Mouse (Mus musculus): Measurements from ENCODE around the gene Tmem233. TPM values are rescaled to one million over a fixed set of nuclear protein-coding genes. Genes with fewer than 3 reads are reported as not detected.
A peak's percentile ranks its signal among the peaks of the same experiment; 100 is the strongest.

Gene Tmem233
- polyA plus RNA-seq, 1 experiment from 2014 or later = 0.09 TPM

DNA sequence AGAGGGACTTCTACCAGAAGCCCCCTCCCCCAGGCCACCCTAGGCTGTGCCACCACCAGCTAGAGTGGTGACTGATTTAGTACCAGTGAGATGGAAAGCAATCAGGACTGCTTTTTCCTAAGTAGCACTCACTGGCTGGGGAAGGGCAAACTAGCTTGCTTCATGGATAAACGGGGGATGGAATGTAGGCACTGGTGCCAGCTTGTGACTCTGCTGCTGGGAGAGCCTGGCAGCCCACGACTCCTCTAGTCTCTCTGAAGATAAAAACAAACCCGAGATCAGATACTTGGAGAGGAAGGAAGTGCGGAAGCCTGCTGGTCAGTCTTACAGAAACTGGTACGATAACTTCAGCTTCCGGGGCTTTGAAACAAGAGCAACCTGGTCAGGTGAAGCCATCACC lies 2.3 kb downstream of the Tmem233 start:
- H3K4me3 ChIP-seq (replicated peaks; ENCODE audit: low read length) = no peak overlapping the region
- no peaks in the 10 kb centered on the region for H3K36me3 ChIP-seq (ENCODE audit: control insufficient read depth, insufficient read depth, low read length)
- no peaks in the 10 kb centered on the region for H3K9me3 ChIP-seq (replicated peaks; ENCODE audit: control insufficient read depth, low read length)
- no peak overlapping the region for H3K27ac ChIP-seq (ENCODE audit: low read length)
- 52% methylated on average over 6 of the region's 6 CpGs for WGBS
- H3K4me1 ChIP-seq (ENCODE audit: control insufficient read depth, insufficient read depth, low read length) = no peaks in the 10 kb centered on the region
- H3K27me3 ChIP-seq (ENCODE audit: control insufficient read depth, insufficient read depth, low read length) = peaks cover 19% of the 10 kb centered on the region; the same call in 1 of the 2 replicates
- ATAC-seq (ENCODE audit: insufficient read depth, low FRiP score) = no peak
- H3K4me2 ChIP-seq (ENCODE audit: low read depth, low read length) = no peak overlapping the region
- no peak overlapping the region for H3K9ac ChIP-seq (ENCODE audit: low read length)

DNA sequence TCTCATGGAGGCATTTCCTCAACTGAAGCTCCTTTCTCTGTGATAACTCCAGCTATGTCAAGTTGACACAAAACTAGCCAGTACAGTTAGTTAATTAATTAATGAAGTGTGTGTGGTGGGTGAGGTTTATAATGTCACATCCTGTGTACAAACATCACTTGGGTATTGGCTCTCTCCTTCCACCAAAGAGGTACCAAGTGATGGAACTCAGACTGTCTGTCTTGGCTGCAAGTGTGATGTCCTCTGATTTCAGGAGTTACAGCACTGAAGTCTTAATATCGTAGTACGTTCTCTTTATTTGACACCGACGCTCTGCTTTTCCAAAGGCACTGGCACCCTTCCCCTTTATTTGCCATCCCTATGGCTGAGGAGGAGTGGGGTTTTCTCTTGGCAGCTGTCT lies 13.4 kb downstream of the Tmem233 start:
- Histone ChIP-seq H3K36me3 (ENCODE audit: control insufficient read depth, insufficient read depth, low read length) (no peaks in the 10 kb centered on the region), H3K4me3 (replicated peaks; ENCODE audit: low read length) (no peak overlapping the region), H3K27me3 (ENCODE audit: control insufficient read depth, insufficient read depth, low read length) (no peaks in the 10 kb centered on the region), H3K9me3 (replicated peaks; ENCODE audit: control insufficient read depth, low read length) (no peaks in the 10 kb centered on the region), H3K9ac (ENCODE audit: low read length) (no peak overlapping the region), H3K27ac (ENCODE audit: low read length) (no peak overlapping the region), H3K4me2 (ENCODE audit: low read depth, low read length) (no peak overlapping the region), H3K4me1 (ENCODE audit: control insufficient read depth, insufficient read depth, low read length) (no peaks in the 10 kb centered on the region)
- ATAC-seq (ENCODE audit: insufficient read depth, low FRiP score) = no peak
- WGBS = 85% methylated on average over 4 of the region's 4 CpGs

DNA sequence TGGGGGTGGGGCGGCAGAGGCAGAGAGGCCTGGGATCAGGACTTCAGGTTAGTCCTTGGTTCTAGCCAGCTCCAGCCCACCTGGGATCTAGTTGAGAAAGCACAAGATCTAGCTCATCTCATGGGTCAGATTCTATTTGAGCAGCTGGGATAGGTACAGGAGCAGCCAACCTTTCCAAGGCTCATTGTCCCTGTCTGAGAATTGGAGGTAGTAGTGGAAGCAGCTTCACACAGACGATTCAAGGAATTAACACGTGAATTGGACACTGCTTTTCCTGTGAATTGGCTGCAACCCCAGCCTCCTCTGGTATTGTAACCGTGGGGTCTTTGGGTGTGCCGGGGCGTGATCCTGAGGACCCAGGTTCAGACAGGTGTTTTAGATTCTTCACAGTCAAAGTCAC lies 30.2 kb downstream of the Tmem233 start:
- no peaks in the 10 kb centered on the region for H3K9me3 ChIP-seq (replicated peaks; ENCODE audit: control insufficient read depth, low read length)
- no peak overlapping the region for H3K27ac ChIP-seq (ENCODE audit: low read length)
- ATAC-seq (ENCODE audit: insufficient read depth, low FRiP score) = no peak
- 53% methylated on average over 6 of the region's 6 CpGs for WGBS
- no peak overlapping the region for H3K4me3 ChIP-seq (replicated peaks; ENCODE audit: low read length)
- no peak overlapping the region for H3K4me2 ChIP-seq (ENCODE audit: low read depth, low read length)
- no peaks in the 10 kb centered on the region for H3K36me3 ChIP-seq (ENCODE audit: control insufficient read depth, insufficient read depth, low read length)
- no peak overlapping the region for H3K9ac ChIP-seq (ENCODE audit: low read length)
- no peaks in the 10 kb centered on the region for H3K4me1 ChIP-seq (ENCODE audit: control insufficient read depth, insufficient read depth, low read length)
- H3K27me3 ChIP-seq (ENCODE audit: control insufficient read depth, insufficient read depth, low read length) = no peaks in the 10 kb centered on the region

DNA sequence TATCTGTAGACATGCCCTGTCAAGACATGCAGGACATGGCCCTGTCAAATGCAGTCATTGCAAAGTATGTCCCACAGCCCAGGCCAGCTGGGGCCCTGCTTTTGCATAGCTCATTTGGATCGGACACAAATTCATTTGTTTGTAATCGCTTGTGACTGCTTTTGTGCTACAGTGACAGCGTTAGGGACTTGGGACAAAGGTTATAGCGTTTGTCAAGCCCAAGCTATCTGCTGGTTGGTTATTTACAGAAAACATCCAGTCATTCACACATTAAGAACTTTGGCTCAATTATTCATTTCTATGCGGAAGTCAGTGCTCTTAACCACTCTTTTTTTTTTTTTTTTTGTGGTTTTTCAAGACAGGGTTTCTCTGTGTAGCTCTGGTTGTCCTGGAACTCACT lies 30.9 kb downstream of the Tmem233 start:
- H3K4me1 ChIP-seq (ENCODE audit: control insufficient read depth, insufficient read depth, low read length) = no peaks in the 10 kb centered on the region
- H3K9ac ChIP-seq (ENCODE audit: low read length) = no peak overlapping the region
- no peaks in the 10 kb centered on the region for H3K36me3 ChIP-seq (ENCODE audit: control insufficient read depth, insufficient read depth, low read length)
- no peak overlapping the region for H3K4me2 ChIP-seq (ENCODE audit: low read depth, low read length)
- ATAC-seq (ENCODE audit: insufficient read depth, low FRiP score) = no peak
- no peak overlapping the region for H3K4me3 ChIP-seq (replicated peaks; ENCODE audit: low read length)
- H3K27me3 ChIP-seq (ENCODE audit: control insufficient read depth, insufficient read depth, low read length) = no peaks in the 10 kb centered on the region
- 77% methylated on average over 5 of the region's 5 CpGs for WGBS
- H3K9me3 ChIP-seq (replicated peaks; ENCODE audit: control insufficient read depth, low read length) = no peaks in the 10 kb centered on the region
- no peak overlapping the region for H3K27ac ChIP-seq (ENCODE audit: low read length)

DNA sequence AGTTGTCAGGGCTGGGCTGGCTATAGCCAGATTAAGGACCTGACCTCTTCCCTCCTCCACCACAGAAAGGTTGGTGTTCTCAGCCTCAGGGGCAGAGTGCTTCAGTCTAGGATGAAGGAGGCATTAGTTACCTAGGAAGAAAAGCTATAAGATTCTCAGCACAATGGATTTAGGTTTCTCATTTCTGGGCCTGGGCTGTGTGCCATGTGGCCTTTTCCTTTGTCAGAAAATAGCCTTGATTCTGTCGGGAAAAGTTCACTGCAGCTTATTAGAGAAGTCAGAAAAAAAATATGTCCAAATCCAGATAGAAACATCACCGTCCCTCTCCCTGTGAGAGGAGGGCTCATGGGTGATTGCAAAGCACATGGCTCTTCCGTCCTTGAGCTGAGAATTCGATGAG lies 33.2 kb downstream of the Tmem233 start:
- Histone ChIP-seq H3K4me2 (ENCODE audit: low read depth, low read length) (no peak overlapping the region), H3K4me1 (ENCODE audit: control insufficient read depth, insufficient read depth, low read length) (no peaks in the 10 kb centered on the region), H3K27ac (ENCODE audit: low read length) (no peak overlapping the region), H3K27me3 (ENCODE audit: control insufficient read depth, insufficient read depth, low read length) (no peaks in the 10 kb centered on the region), H3K4me3 (replicated peaks; ENCODE audit: low read length) (no peak overlapping the region), H3K9ac (ENCODE audit: low read length) (no peak overlapping the region), H3K9me3 (replicated peaks; ENCODE audit: control insufficient read depth, low read length) (no peaks in the 10 kb centered on the region), H3K36me3 (ENCODE audit: control insufficient read depth, insufficient read depth, low read length) (no peaks in the 10 kb centered on the region)
- WGBS = 72% methylated on average over 4 of the region's 4 CpGs
- ATAC-seq (ENCODE audit: insufficient read depth, low FRiP score) = no peak

DNA sequence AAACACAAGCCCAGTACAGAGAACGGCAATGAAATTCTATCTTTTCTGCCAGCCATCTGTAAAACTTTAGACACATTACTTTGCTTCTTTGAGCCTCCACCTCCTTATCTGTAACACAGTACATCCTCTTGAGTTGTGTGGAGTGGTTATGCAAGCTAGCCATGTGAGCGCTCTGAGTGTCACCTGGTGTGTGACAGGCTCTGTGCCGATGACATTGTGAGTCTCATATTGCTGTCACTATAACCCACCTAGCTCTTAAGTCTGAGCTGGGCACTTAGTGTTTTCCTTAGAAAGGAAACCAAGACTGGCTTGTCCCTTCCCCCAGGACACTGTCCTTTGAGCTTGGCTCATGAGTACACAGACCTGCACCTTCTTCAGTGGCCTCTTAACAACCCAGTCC lies 34.7 kb downstream of the Tmem233 start:
- no peaks in the 10 kb centered on the region for H3K4me1 ChIP-seq (ENCODE audit: control insufficient read depth, insufficient read depth, low read length)
- H3K27me3 ChIP-seq (ENCODE audit: control insufficient read depth, insufficient read depth, low read length) = no peaks in the 10 kb centered on the region
- H3K9ac ChIP-seq (ENCODE audit: low read length) = no peak overlapping the region
- ATAC-seq (ENCODE audit: insufficient read depth, low FRiP score) = no peak
- H3K9me3 ChIP-seq (replicated peaks; ENCODE audit: control insufficient read depth, low read length) = no peaks in the 10 kb centered on the region
- no peak overlapping the region for H3K27ac ChIP-seq (ENCODE audit: low read length)
- H3K36me3 ChIP-seq (ENCODE audit: control insufficient read depth, insufficient read depth, low read length) = no peaks in the 10 kb centered on the region
- H3K4me3 ChIP-seq (replicated peaks; ENCODE audit: low read length) = no peak overlapping the region
- WGBS = 89% methylated on average over 3 of the region's 3 CpGs
- no peak overlapping the region for H3K4me2 ChIP-seq (ENCODE audit: low read depth, low read length)

DNA sequence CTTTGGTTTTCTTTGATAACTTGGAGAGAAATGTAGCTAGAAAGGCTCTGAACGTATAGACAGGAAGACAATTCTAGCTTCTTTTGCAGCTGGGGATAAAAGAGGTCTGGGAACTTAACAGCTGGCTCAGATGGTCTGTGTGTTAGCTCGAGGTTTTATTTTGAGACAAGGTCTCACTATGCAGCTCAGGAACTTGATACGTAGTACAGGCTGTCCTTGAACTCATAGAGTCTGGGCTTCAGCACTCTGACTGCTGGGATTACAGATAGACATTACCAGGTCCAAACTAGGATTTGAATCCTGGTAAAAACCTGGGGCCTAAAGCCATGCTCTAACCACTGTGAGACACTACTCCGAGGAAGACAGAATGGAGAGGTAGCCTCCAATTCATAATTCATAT lies 36.8 kb downstream of the Tmem233 start:
- H3K36me3 ChIP-seq (ENCODE audit: control insufficient read depth, insufficient read depth, low read length) = no peaks in the 10 kb centered on the region
- no peak overlapping the region for H3K27ac ChIP-seq (ENCODE audit: low read length)
- no peak overlapping the region for H3K4me3 ChIP-seq (replicated peaks; ENCODE audit: low read length)
- no peak overlapping the region for H3K9ac ChIP-seq (ENCODE audit: low read length)
- H3K4me1 ChIP-seq (ENCODE audit: control insufficient read depth, insufficient read depth, low read length) = no peaks in the 10 kb centered on the region
- H3K9me3 ChIP-seq (replicated peaks; ENCODE audit: control insufficient read depth, low read length) = no peaks in the 10 kb centered on the region
- H3K27me3 ChIP-seq (ENCODE audit: control insufficient read depth, insufficient read depth, low read length) = no peaks in the 10 kb centered on the region
- ATAC-seq (ENCODE audit: insufficient read depth, low FRiP score) = no peak
- no peak overlapping the region for H3K4me2 ChIP-seq (ENCODE audit: low read depth, low read length)
- 70% methylated on average over 4 of the region's 4 CpGs for WGBS

DNA sequence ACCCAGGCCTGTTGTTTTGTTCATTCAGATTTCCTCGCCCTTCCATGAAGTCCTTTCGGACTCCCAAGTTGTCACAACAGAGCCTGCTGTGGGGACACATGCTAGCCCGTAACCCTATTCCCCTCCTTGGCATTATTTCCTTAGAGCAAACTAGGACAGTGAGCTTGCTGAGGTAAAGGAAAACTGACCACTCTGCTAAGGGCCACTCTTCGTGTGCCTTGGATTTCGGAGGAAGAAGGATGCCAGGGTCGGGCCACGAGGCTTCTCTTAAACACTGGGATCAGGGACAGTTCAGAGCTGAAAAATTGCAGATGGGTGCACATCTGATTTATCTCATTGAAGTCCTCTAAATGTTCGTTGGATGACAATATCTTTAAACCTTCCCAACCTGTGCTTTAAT lies 37.5 kb downstream of the Tmem233 start:
- no peaks in the 10 kb centered on the region for H3K4me1 ChIP-seq (ENCODE audit: control insufficient read depth, insufficient read depth, low read length)
- no peak overlapping the region for H3K4me3 ChIP-seq (replicated peaks; ENCODE audit: low read length)
- no peaks in the 10 kb centered on the region for H3K9me3 ChIP-seq (replicated peaks; ENCODE audit: control insufficient read depth, low read length)
- H3K27me3 ChIP-seq (ENCODE audit: control insufficient read depth, insufficient read depth, low read length) = no peaks in the 10 kb centered on the region
- H3K4me2 ChIP-seq (ENCODE audit: low read depth, low read length) = no peak overlapping the region
- 86% methylated on average over 8 of the region's 8 CpGs for WGBS
- no peak for ATAC-seq (ENCODE audit: insufficient read depth, low FRiP score)
- H3K27ac ChIP-seq (ENCODE audit: low read length) = no peak overlapping the region
- no peak overlapping the region for H3K9ac ChIP-seq (ENCODE audit: low read length)
- no peaks in the 10 kb centered on the region for H3K36me3 ChIP-seq (ENCODE audit: control insufficient read depth, insufficient read depth, low read length)

DNA sequence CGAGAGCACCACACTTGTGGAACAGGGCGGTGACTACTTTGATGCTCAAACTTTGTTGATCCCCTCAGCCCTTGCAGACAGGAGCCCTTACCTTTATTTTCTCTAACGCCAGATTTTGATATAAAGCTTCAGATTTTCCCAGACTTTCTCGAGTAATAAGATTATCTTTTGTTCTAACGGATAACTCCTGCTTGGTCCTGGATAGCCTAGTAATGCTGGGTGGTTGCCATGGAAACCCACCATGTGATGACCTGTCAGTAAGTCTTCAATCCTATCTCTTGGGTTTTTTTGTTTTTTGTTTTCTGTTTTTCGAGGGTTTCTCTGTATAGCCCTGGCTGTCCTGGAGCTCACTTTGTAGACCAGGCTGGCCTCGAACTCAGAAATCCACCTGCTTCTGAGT lies 40.8 kb downstream of the Tmem233 start:
- Histone ChIP-seq H3K9me3 (replicated peaks; ENCODE audit: control insufficient read depth, low read length) (no peaks in the 10 kb centered on the region), H3K4me1 (ENCODE audit: control insufficient read depth, insufficient read depth, low read length) (no peaks in the 10 kb centered on the region), H3K4me2 (ENCODE audit: low read depth, low read length) (no peak overlapping the region), H3K27me3 (ENCODE audit: control insufficient read depth, insufficient read depth, low read length) (no peaks in the 10 kb centered on the region), H3K4me3 (replicated peaks; ENCODE audit: low read length) (no peak overlapping the region), H3K36me3 (ENCODE audit: control insufficient read depth, insufficient read depth, low read length) (no peaks in the 10 kb centered on the region), H3K27ac (ENCODE audit: low read length) (no peak overlapping the region), H3K9ac (ENCODE audit: low read length) (no peak overlapping the region)
- WGBS = 67% methylated on average over 7 of the region's 7 CpGs
- no peak for ATAC-seq (ENCODE audit: insufficient read depth, low FRiP score)

DNA sequence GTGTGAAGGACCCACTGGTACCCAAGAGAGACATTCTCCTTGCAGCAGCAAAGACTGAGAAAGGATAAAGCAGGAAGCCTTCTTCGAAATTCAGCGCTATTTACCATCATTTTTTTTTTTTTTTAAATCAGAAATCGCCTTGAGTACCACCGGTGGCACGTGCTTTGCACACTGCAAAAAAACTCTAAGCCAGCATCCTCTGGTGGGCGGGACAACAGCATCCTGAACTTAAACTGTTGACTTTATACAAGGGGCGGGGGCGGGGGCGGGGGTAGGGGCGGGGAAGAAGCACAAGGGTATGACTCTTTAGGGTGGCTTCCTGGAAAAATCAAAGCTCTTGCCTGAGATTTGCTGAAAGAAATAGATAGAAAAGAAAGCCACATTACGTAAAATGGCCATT lies 43.3 kb downstream of the Tmem233 start:
- H3K9me3 ChIP-seq (replicated peaks; ENCODE audit: control insufficient read depth, low read length) = no peaks in the 10 kb centered on the region
- peak overlapping the region; percentile 55 for H3K4me2 ChIP-seq (ENCODE audit: low read depth, low read length)
- H3K4me3 ChIP-seq (replicated peaks; ENCODE audit: low read length) = peak overlapping the region; percentile 29
- no peak overlapping the region for H3K9ac ChIP-seq (ENCODE audit: low read length)
- H3K27ac ChIP-seq (ENCODE audit: low read length) = no peak overlapping the region
- no peaks in the 10 kb centered on the region for H3K36me3 ChIP-seq (ENCODE audit: control insufficient read depth, insufficient read depth, low read length)
- H3K27me3 ChIP-seq (ENCODE audit: control insufficient read depth, insufficient read depth, low read length) = no peaks in the 10 kb centered on the region
- no peaks in the 10 kb centered on the region for H3K4me1 ChIP-seq (ENCODE audit: control insufficient read depth, insufficient read depth, low read length)
- WGBS = 16% methylated on average over 11 of the region's 11 CpGs
- ATAC-seq (ENCODE audit: insufficient read depth, low FRiP score) = no peak

All from stomach, embryonic 16.5 days (tissue).